Mouse (Mus musculus) cortical plate, adult 2 months (tissue): ENCODE data around the gene Shq1. TPM values are rescaled to one million over a fixed set of nuclear protein-coding genes. Genes with fewer than 3 reads are reported as not detected.

Experiments
- H3K27ac ChIP-seq: fragments of 200-500 bp; 2 replicates; pipeline ENCODE4 v1.5.1; 2012; ENCODE audit warnings: low read length, control low read depth, inconsistent platforms; ENCODE audit not compliant: insufficient read depth
- H3K4me1 ChIP-seq: fragments of 200-500 bp; 2 replicates; pipeline ENCODE4 v1.6.1; 2011; ENCODE audit warnings: low read length; ENCODE audit not compliant: control insufficient read depth, insufficient read depth
- H3K4me3 ChIP-seq: fragments of 200-500 bp; 2 replicates; pipeline ENCODE4 v1.5.1; 2011; ENCODE audit warnings: mild to moderate bottlenecking, low read length, control low read depth; ENCODE audit not compliant: insufficient read depth
- CTCF ChIP-seq: fragments of 200-500 bp; IDR thresholded peaks from 2 replicates; pipeline ENCODE4 v1.5.1; 2011; ENCODE audit warnings: mild to moderate bottlenecking, control low read depth, low read length; ENCODE audit not compliant: insufficient read depth; ENCODE audit errors: extremely low read depth
- POLR2A ChIP-seq: fragments of 200-500 bp; IDR thresholded peaks from 2 replicates; pipeline ENCODE4 v1.6.1; 2011; ENCODE audit warnings: mild to moderate bottlenecking, low read length, control low read depth; ENCODE audit not compliant: insufficient read depth; ENCODE audit errors: extremely low read depth
- polyA plus RNA-seq: library from polyadenylated mRNA; depleted of rRNA; stranded (reverse); fragments of >200 nt; gene quantifications from 2 replicates; pipeline ENCODE4 v1.2.3, GENCODE M21; 2012; rRNA removed

The Shq1 gene
- polyA plus RNA-seq, 1 experiment, result 3.3 TPM

GRCm38 (mm10) chr6:100527161-100527560 lies 143.8 kb downstream of the Shq1 start:
- TF ChIP-seq POLR2A (no peak), CTCF (no peak)
- Histone ChIP-seq H3K4me1 (no peaks in the 10 kb centered on the region), H3K4me3 (no peak overlapping the region), H3K27ac (no peak overlapping the region)

GRCm38 (mm10) chr6:100526066-100526465 lies 144.9 kb downstream of the Shq1 start:
- Histone ChIP-seq H3K27ac (no peak overlapping the region), H3K4me3 (no peak overlapping the region), H3K4me1 (no peaks in the 10 kb centered on the region)
- TF ChIP-seq POLR2A, result no peak
- TF ChIP-seq CTCF, result no peak

GRCm38 (mm10) chr6:100525496-100525895 lies 145.5 kb downstream of the Shq1 start:
- H3K4me3 ChIP-seq, result no peak overlapping the region
- H3K27ac ChIP-seq, result no peak overlapping the region
- H3K4me1 ChIP-seq, result no peaks in the 10 kb centered on the region
- TF ChIP-seq POLR2A, result no peak
- TF ChIP-seq CTCF, result no peak

- Histone ChIP-seq H3K4me1 (no peaks in the 10 kb centered on the region), H3K4me3 (no peak overlapping the region), H3K27ac (no peak overlapping the region)
- TF ChIP-seq CTCF (no peak), POLR2A (no peak)
Measured at GRCm38 (mm10) chr6:100522495-100522894, 148.5 kb downstream of the Shq1 start.

- H3K4me3 ChIP-seq, result no peak overlapping the region
- no peak overlapping the region for H3K27ac ChIP-seq
- TF ChIP-seq POLR2A, result no peak
- no peak for TF ChIP-seq CTCF
- H3K4me1 ChIP-seq, result no peaks in the 10 kb centered on the region
Measured at GRCm38 (mm10) chr6:100521615-100522398, 149.2 kb downstream of the Shq1 start.

GRCm38 (mm10) chr6:100520558-100521099 lies 150.3 kb downstream of the Shq1 start:
- H3K4me1 ChIP-seq, result no peaks in the 10 kb centered on the region
- no peak for TF ChIP-seq POLR2A
- no peak for TF ChIP-seq CTCF

DNA sequence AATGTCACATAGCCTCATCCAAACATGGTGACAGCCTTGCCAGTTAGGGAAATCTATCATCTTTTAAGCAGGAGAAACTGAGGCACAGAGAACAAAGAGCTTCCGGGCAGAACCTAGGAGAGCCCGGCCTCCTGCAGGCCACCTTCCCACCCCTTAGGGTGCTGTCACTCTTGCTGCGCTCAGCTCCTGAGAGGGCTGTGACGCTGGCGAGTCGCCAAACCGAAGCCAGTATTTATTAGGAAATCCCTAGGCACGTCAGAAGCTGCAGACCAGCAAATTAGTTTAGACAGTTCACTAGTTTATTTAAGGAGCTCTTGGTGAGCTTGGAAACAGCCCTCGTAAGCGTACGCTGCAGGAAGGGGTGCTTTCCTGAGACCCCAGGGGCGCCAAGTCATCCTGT lies 151.1 kb downstream of the Shq1 start:
- Histone ChIP-seq H3K27ac (no peak overlapping the region), H3K4me3 (no peak overlapping the region), H3K4me1 (no peaks in the 10 kb centered on the region)
- TF ChIP-seq POLR2A (no peak), CTCF (no peak)

More at GRCm38 (mm10) chr6:100520558-100521099, 150.3 kb downstream of the Shq1 start:
- Histone ChIP-seq H3K4me3 (no peak overlapping the region), H3K27ac (no peak overlapping the region)

Other genes starting within 250 kb of the Shq1 start
- 0.59 and 0.77 TPM in 2 replicates for gene Gxylt2, start 33.6 kb upstream of the Shq1 start, polyA plus RNA-seq
- 31.4 and 32.5 TPM in 2 replicates for gene Ppp4r2, start 162.5 kb upstream of the Shq1 start, polyA plus RNA-seq